Mouse (Mus musculus): ENCODE results near the gene Plcb2. TPM values are rescaled to one million over a fixed set of nuclear protein-coding genes. Genes with fewer than 3 reads are reported as not detected.

Gene Plcb2
- total RNA-seq (2021) (1 to 10 TPM; 1.6 to 2.4 TPM), polyA plus RNA-seq (2012; rRNA removed) (0.97 and 1.4 TPM in 2 replicates)
- long read RNA-seq = 0 reads

- no peak for DNase-seq
These were observed at the start of gene Plcb2 for GRCm38 (mm10) chr2:118728337-118728736. Plcb2 (minus strand) TSS chr2:118728438.

GRCm38 (mm10) chr2:118776295-118776694, 48.1 kb upstream of the Plcb2 start:
- DNase-seq = no peak

GRCm38 (mm10) chr2:118775846-118776245, 47.6 kb upstream of the Plcb2 start:
- DNase-seq = no peak

GRCm38 (mm10) chr2:118775396-118775795, 47.2 kb upstream of the Plcb2 start:
- DNase-seq = no peak

DNA sequence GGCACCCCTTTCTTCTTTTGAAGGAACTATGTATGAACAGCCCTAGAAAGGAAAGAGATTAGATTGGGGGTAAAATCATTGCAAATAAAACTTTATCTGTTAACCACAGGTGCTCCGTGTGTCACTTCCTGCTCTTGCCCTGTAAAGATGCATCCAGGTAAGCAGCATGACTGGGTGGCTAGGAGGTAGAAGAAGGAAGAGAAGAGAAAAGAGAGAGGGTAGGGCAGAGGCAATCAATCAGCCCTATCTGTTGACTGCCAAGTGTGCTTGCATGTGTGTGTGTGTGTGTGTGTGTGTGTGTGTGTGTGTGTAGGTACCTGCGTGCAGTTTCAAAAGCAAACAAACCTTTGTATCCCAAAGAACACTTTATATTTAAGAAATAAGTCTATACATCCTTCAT, 46.3 kb upstream of the Plcb2 start:
- DNase-seq = no peak

DNA sequence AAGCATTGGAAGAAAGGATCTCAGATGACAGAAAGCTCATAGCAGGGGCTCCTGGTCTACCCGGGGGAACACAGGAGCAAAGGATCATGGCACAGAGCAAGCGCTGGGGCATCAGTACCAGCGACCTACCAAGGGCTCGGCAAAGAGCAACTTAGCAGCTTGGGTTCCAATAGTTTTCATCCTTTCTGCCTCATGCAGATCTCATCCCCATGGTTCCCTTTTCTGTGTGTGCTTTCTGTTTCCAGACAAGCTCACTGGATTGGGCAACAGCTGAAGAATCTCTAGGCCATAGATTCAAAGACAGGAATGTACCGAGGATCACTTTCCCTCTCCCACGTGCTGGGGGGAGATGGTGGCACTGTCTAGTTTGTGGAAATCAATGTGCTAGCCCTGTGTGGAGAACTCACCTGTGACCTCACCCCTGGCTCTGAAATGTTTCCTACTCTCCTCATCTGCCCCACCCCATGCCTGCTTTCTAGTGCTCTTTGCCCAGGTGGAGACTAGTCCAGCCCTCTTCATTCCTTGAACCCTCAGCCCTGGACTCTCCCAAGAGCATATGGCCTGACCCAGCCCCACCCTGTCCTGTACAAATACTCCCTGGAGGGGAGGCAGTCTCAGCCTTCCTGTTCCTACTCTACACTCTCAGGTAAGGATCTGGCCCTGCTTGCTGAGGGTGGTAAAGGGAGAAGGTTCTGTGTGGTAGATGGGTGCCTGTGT, 44.1 kb upstream of the Plcb2 start, which contains the start of gene Phgr1:
Gene Phgr1, plus strand, starts transcription at position 612 of the 717 bp plus-strand sequence.
- DNase-seq = no peak

DNA sequence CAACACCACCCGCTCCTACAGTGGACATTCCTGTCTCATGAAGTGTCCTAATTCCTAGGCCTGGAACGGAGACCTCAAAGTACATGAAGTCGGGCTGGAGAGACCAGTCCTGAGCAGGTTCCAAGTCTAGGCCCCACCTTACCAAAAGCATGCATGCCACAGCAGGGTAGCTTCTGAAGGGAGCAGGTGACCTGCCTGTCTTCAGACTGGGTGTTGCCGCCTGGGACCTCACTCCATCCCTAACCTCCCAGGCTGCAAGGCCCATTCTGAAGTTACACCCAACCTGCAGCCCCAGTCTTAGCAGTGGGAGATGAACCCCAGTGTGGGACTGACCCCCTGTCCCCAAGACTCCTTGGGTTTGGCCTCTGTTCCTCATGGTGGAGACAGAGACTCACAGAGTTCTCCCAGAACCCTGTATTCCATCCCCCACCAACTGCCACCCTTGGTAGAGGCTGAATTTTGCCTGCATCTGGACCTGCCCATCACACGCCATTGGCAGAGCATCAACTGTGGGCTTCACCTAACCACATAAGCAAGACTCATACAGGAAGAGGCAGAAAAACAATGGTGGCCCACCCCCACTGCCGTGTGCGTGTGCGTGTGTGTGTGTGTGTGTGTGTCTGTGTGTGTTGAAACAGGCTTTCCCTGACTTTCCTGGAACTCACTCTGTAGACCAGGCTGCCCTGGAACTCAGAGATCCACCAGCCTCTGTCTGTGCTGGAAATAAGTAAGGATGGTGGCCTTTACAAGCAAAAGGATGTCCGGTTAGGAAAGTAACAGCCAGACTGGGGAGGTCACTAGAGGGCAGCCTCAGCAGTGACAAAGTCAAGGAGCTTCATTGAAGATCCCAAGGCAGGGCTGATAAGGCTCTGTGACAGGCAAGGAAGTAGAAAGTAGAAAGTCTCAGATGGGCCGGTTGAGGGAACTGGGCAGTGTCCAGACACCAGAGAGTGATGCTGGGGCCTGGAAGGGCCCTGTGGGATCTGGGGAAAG, 38.1 kb upstream of the Plcb2 start:
- peak; percentile 40 for DNase-seq

- DNase-seq = no peak
These were observed 36.6 kb upstream of the Plcb2 start for GRCm38 (mm10) chr2:118764875-118765274.

GRCm38 (mm10) chr2:118764094-118764831, 36.0 kb upstream of the Plcb2 start:
- DNase-seq = peak; percentile 34

- DNase-seq = peak; percentile 60
These were observed 35.2 kb upstream of the Plcb2 start for GRCm38 (mm10) chr2:118763469-118763868.

DNA sequence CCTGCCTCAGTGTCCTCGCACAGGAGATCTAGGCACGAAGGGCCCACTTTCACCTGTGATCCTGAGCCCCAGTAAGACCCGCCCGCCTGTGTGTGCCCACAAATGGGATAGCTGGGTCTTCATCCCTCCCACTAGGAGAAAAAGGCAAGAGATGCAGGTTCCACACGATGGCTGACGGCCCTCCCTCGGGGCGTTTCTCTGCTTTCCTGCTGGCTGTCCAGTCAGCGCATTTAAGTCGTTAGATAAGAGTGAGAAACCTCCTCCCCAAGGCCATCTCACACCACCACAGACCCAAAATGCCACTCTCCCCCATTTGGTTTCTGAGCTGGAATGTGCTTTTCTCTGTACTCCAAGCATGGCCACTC, 34.5 kb upstream of the Plcb2 start:
- DNase-seq = no peak

- peak; percentile 97 for DNase-seq
These were observed 33.9 kb upstream of the Plcb2 start, which contains the start of gene Ccdc9b for GRCm38 (mm10) chr2:118761906-118762783. Ccdc9b (minus strand) TSS chr2:118762661.

- DNase-seq = no peak
These were observed 33.1 kb upstream of the Plcb2 start for GRCm38 (mm10) chr2:118761358-118761757.

GRCm38 (mm10) chr2:118760311-118761025, 32.2 kb upstream of the Plcb2 start:
- peak; percentile 38 for DNase-seq

DNA sequence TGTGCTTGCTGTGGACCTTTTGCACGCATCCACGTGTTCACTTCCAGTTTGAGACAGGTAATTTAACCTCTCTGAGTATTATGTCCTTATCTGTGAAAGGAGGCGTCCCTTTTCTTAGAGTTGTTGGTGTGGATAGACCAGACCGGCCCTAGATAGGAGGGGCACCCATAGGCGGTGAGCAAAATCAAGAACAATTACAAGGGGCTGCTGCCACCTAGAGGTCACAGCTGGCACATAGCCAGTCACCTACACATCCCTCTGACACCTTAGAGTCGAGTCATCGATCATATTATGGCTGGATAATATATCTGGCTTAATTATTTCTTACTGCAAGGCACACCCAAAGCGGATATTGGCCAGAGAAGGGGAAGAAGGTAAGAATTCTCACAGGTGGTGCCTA, 31.6 kb upstream of the Plcb2 start:
- DNase-seq = no peak

DNA sequence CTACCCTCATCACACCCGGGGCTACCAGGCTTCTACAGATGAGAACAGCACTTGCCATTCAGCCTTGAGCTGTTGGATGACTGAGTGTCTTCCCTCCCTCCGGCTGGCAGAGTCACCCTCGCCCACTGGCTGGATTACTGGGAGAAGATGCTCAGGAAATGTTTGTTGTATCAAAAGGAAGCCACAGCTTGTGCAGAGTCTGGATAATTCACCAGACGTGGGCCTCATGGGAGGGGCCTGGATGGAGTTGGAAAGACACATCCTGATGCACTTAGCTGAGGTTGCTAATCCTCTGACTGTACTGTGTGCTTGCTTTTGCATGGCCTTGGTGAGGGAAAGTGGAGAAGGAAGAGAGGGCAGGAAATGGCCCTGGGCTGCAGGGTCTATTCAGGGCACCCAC, 27.9 kb upstream of the Plcb2 start:
- no peak for DNase-seq

GRCm38 (mm10) chr2:118755407-118755806, 27.2 kb upstream of the Plcb2 start:
- DNase-seq = no peak

- no peak for DNase-seq
These were observed 25.9 kb upstream of the Plcb2 start for GRCm38 (mm10) chr2:118754143-118754542.

DNA sequence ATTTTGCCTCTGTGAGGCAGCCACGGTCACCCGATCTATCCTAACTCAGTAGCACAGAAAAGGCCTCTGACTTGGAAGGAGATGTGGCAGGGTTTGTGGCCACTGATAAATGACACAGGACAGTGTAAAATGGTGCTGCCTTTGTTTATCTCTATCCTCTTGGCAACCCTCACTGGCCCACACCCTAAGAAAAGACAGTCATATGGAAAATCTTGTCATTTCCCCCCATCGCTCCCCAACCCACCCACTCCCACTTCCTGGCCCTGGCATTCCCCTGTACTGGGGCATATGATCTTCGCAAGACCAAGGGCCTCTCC, 24.5 kb upstream of the Plcb2 start:
- DNase-seq = no peak

All from adrenal gland, adult 2 months (tissue).